Mouse (Mus musculus) bone marrow, adult 2 months (tissue): ENCODE data around the gene Tuba1a. TPM values are rescaled to one million over a fixed set of nuclear protein-coding genes. Genes with fewer than 3 reads are reported as not detected.

Experiments used
- H3K27ac ChIP-seq: fragments of 200-500 bp; 2 replicates; pipeline ENCODE4 v1.5.1; 2012; ENCODE audit warnings: low read depth, mild to moderate bottlenecking, control low read depth, inconsistent platforms, low read length; ENCODE audit not compliant: control insufficient read depth, poor library complexity, insufficient read depth
- H3K4me1 ChIP-seq: fragments of 200-500 bp; 2 replicates; pipeline ENCODE4 v1.6.1; 2011; ENCODE audit warnings: low read length; ENCODE audit not compliant: control insufficient read depth, insufficient read depth
- H3K4me3 ChIP-seq: fragments of 200-500 bp; replicated peaks from 2 replicates; pipeline ENCODE3; 2011; ENCODE audit warnings: mild to moderate bottlenecking, low read depth, low read length, control low read depth; ENCODE audit not compliant: control insufficient read depth
- CTCF ChIP-seq: fragments of 200-500 bp; IDR thresholded peaks from 2 replicates; pipeline ENCODE4 v1.5.1; 2011; ENCODE audit warnings: low read length, control low read depth; ENCODE audit not compliant: control insufficient read depth, insufficient read depth
- POLR2A ChIP-seq: fragments of 200-500 bp; IDR thresholded peaks from 2 replicates; pipeline ENCODE4 v1.6.1; 2011; ENCODE audit warnings: low read depth, mild to moderate bottlenecking, control low read depth, low read length, borderline replicate concordance; ENCODE audit not compliant: control insufficient read depth
- WGBS: fragments of 180-500 bp; shearing (Covaris S2); methylation state at CpG from one replicate; pipeline ENCODE4 v1.1.7; 2018; 5-methylcytosine and 5-hydroxymethylcytosine counted together
- polyA plus RNA-seq: library from polyadenylated mRNA; stranded (reverse); fragments of >200 nt; gene quantifications from 2 replicates; pipeline ENCODE4 v1.2.4, GENCODE M21; 2011; ENCODE audit warnings: low replicate concordance; ENCODE audit not compliant: missing spikeins, insufficient read depth, insufficient read length

Tuba1a gene
- polyA plus RNA-seq, 1 experiment, result 97.6 TPM

- TF ChIP-seq POLR2A, result no peak
- TF ChIP-seq CTCF, result no peak
- Histone ChIP-seq H3K4me1 (no peaks in the 10 kb centered on the region), H3K4me3 (no peak overlapping the region), H3K27ac (no peak overlapping the region)
- 93% methylated on average over 2 of the region's 2 CpGs for WGBS
Observed at GRCm38 (mm10) chr15:98902600-98902999, 50.9 kb downstream of the Tuba1a start.

- Histone ChIP-seq H3K4me1 (no peaks in the 10 kb centered on the region), H3K4me3 (no peak overlapping the region), H3K27ac (no peak overlapping the region)
- no peak for TF ChIP-seq POLR2A
- no peak for TF ChIP-seq CTCF
- WGBS, result 51% methylated on average over 1 of the region's 1 CpGs
Observed at GRCm38 (mm10) chr15:98901530-98901929, 52.0 kb downstream of the Tuba1a start.

Other genes starting within 250 kb of the Tuba1a start
- gene Ccdc65, start 245.5 kb downstream of the Tuba1a start, polyA plus RNA-seq, result not detected in 2 replicates
- 0.74 TPM in 1 of 2 replicates, not detected in the other for gene Fkbp11, start 225.5 kb downstream of the Tuba1a start, polyA plus RNA-seq
- 11.0 and 19.8 TPM in 2 replicates for gene Arf3, start 190.5 kb downstream of the Tuba1a start, polyA plus RNA-seq
- 1.1 and 1.4 TPM in 2 replicates for gene Wnt10b, start 175.6 kb downstream of the Tuba1a start, polyA plus RNA-seq
- gene Wnt1, start 163.8 kb downstream of the Tuba1a start, polyA plus RNA-seq, result not detected in 2 replicates
- 0.25 TPM in 1 of 2 replicates, not detected in the other for gene Ddn, start 144.2 kb downstream of the Tuba1a start, polyA plus RNA-seq
- gene Prkag1, start 122.2 kb downstream of the Tuba1a start, polyA plus RNA-seq, result 64.8 and 107 TPM in 2 replicates
- 67.1 and 105 TPM in 2 replicates for gene Kmt2d, start 82.5 kb downstream of the Tuba1a start, polyA plus RNA-seq
- gene Rhebl1, start 59.2 kb downstream of the Tuba1a start, polyA plus RNA-seq, result 9.6 and 9.8 TPM in 2 replicates
- 0.60 TPM in 1 of 2 replicates, not detected in the other for gene Dhh, start 55.2 kb downstream of the Tuba1a start, polyA plus RNA-seq
- 32.7 and 73.3 TPM in 2 replicates for gene Lmbr1l, start 35.5 kb downstream of the Tuba1a start, polyA plus RNA-seq
- gene Tuba1b, start 19.1 kb downstream of the Tuba1a start, polyA plus RNA-seq, result 812 and 942 TPM in 2 replicates
- gene Gm49450, start 152 bp downstream of the Tuba1a start, polyA plus RNA-seq, result not detected in 2 replicates
- 168 and 176 TPM in 2 replicates for gene Tuba1c, start 76.2 kb upstream of the Tuba1a start, polyA plus RNA-seq
- not detected in 2 replicates for gene Prph, start 101.5 kb upstream of the Tuba1a start, polyA plus RNA-seq
- gene Troap, start 120.9 kb upstream of the Tuba1a start, polyA plus RNA-seq, result 94.5 and 103 TPM in 2 replicates
- 0.66 and 2.4 TPM in 2 replicates for gene C1ql4, start 134.1 kb upstream of the Tuba1a start, polyA plus RNA-seq
- gene Dnajc22, start 139.5 kb upstream of the Tuba1a start, polyA plus RNA-seq, result 1.6 TPM in 1 of 2 replicates, not detected in the other
- gene Spats2, start 172.2 kb upstream of the Tuba1a start, polyA plus RNA-seq, result 0.52 and 2.5 TPM in 2 replicates